Mouse (Mus musculus) ES-Bruce4 (cell line): Measurements from ENCODE around the gene Nox1.

Source experiments
- CTCF ChIP-seq: IDR thresholded peaks from one replicate; pipeline ENCODE4 v1.8.1; 2011; ENCODE audit warnings: low read depth, low read length
- POLR2A ChIP-seq: IDR thresholded peaks from one replicate; pipeline ENCODE4 v1.8.1; 2011; ENCODE audit warnings: low read length; ENCODE audit not compliant: insufficient read depth

GRCm38 (mm10) chrX:134261191-134261590 is 39.4 kb upstream of the Nox1 start:
- TF ChIP-seq CTCF (no peak), POLR2A (no peak)
